Mouse (Mus musculus) embryonic fibroblast, embryonic 13.5 days (primary cell): Measurements from ENCODE around the gene Vrk3.

Source experiments
- CTCF ChIP-seq: IDR thresholded peaks from 2 replicates; pipeline ENCODE4 v1.5.1; 2011; ENCODE audit warnings: mild to moderate bottlenecking, control low read depth, low read length, moderate library complexity, borderline replicate concordance; ENCODE audit not compliant: insufficient read depth
- POLR2A ChIP-seq: IDR thresholded peaks from 2 replicates; pipeline ENCODE4 v1.6.1; 2011; ENCODE audit warnings: low read depth, mild to moderate bottlenecking, control low read depth, low read length, moderate library complexity

DNA sequence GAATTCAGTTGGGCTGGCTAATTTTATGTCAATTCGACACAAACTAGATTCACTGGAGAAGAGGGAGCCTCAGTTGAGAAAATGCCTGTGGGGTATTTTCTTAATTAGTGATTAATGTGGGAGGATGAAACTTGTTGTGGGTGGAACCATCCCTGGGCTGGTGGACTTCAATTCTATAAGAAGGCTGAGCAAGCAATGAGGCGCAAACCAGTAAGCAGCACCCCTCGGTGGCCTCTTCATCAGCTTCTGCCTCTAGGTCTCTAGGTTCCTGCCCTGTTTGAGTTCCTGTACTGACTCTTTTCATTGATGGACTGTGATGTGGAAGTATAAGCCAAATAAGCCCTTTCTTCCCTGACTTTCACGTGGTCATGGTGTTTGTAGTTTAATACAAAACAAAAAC, 62.2 kb downstream of the Vrk3 start:
- TF ChIP-seq POLR2A (no peak), CTCF (no peak)
